Mouse (Mus musculus): Measurements from ENCODE around the gene Slc16a9. TPM values are rescaled to one million over a fixed set of nuclear protein-coding genes. Genes with fewer than 3 reads are reported as not detected.
"Not testable (repeated sequence)": the region's sequence is repeated elsewhere in the genome, so short reads cannot be mapped to it uniquely, and the experiment has no call there.

Gene Slc16a9
- polyA plus RNA-seq, 2 experiments = 2.6 to 3.3 TPM

DNA sequence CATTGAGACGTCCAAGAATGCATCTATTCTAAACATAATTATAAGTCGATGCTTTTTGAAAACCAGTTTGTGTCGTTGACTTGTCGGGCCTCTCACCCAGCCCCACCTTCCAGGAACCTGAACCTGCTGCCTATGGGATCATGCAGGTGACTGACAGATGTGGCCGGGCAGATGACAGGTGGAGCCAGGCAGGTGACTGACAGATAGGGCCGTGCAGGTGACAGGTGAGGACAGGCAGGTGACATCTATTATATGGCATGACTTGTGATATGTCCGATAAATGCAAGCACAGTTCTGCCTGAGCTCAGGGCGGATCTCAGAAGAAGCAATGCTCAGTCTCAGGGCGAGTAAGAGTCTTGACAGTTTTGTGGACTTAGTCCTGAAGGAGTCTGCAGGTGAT is 33.6 kb upstream of the Slc16a9 start:
- ATAC-seq (ENCODE audit: low FRiP score, low read depth) = no peak
- Histone ChIP-seq H3K4me2 (replicated peaks; ENCODE audit: low read depth, low read length, severe bottlenecking) (no peak overlapping the region), H3K4me3 (replicated peaks; ENCODE audit: low read length) (no peak overlapping the region), H3K9me3 (ENCODE audit: control insufficient read depth, low read length) (no peaks in the 10 kb centered on the region), H3K9ac (ENCODE audit: low read depth, low read length, severe bottlenecking) (no peak overlapping the region), H3K27me3 (ENCODE audit: control insufficient read depth, insufficient read depth, low read length) (no peaks in the 10 kb centered on the region), H3K4me1 (ENCODE audit: control insufficient read depth, insufficient read depth, low read length) (no peaks in the 10 kb centered on the region), H3K27ac (replicated peaks; ENCODE audit: low read depth, low read length) (no peak overlapping the region), H3K36me3 (ENCODE audit: control insufficient read depth, insufficient read depth, low read length) (no peaks in the 10 kb centered on the region)
- TF ChIP-seq POLR2A (IDR thresholded peaks at IDR 0.05; ENCODE audit: borderline replicate concordance, extremely low read depth, insufficient read depth, insufficient read length) = no peak
- no peak for DNase-seq (ENCODE audit: low spot score)
- 81% methylated on average over 9 of the region's 9 CpGs for WGBS

DNA sequence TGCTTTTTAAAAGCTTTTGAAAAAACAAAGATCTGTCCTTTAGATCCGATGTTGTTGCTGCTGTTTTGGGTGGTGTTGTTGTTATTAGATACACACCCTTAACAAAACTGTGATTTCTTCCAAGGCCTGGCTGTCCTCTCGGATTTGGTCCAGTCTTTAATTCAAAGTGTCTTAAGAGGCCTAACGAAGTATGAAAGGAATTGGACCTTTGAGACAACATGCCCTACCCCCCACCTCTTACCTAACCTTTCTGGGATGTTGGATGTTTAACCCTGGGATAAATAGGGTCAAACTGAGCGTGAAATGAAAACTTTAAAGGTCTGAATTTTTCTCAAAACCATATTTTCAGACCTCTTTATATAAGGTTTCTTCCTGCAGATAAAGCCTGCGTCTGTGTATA is 23.9 kb upstream of the Slc16a9 start:
- 74% methylated on average over 5 of the region's 5 CpGs for WGBS

DNA sequence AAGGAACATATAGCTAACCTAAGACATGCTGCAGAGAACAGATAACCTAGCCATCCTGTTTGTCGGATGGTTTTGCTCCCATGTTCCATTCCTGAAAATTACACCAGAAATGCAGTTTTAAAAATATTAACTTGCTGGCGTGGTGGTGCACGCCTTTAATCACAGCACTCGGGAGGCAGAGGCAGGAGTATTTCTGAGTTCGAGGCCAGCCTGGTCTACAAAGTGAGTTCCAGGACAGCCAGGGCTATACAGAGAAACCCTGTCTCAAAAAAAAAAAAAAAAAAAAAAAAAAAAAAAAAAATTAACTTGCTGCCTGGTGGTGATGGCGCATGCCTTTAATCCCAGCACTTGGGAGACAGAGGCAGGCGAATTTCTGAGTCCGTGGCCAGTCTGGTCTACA is 22.7 kb upstream of the Slc16a9 start:
- not testable (repeated sequence) for ATAC-seq (ENCODE audit: low FRiP score, low read depth); H3K9me3 ChIP-seq (ENCODE audit: control insufficient read depth, low read length); H3K4me1 ChIP-seq (ENCODE audit: control insufficient read depth, insufficient read depth, low read length); H3K27ac ChIP-seq (replicated peaks; ENCODE audit: low read depth, low read length); H3K4me2 ChIP-seq (replicated peaks; ENCODE audit: low read depth, low read length, severe bottlenecking); DNase-seq (ENCODE audit: low spot score); H3K36me3 ChIP-seq (ENCODE audit: control insufficient read depth, insufficient read depth, low read length); H3K9ac ChIP-seq (ENCODE audit: low read depth, low read length, severe bottlenecking); H3K4me3 ChIP-seq (replicated peaks; ENCODE audit: low read length); H3K27me3 ChIP-seq (ENCODE audit: control insufficient read depth, insufficient read depth, low read length)
- WGBS = 93% methylated on average over 8 of the region's 8 CpGs

More for the DNA sequence above, 23.9 kb upstream of the Slc16a9 start:
- Histone ChIP-seq H3K36me3 (ENCODE audit: control insufficient read depth, insufficient read depth, low read length) (no peaks in the 10 kb centered on the region), H3K9ac (ENCODE audit: low read depth, low read length, severe bottlenecking) (no peak overlapping the region), H3K4me3 (replicated peaks; ENCODE audit: low read length) (no peak overlapping the region), H3K4me2 (replicated peaks; ENCODE audit: low read depth, low read length, severe bottlenecking) (no peak overlapping the region), H3K27me3 (ENCODE audit: control insufficient read depth, insufficient read depth, low read length) (no peaks in the 10 kb centered on the region), H3K9me3 (ENCODE audit: control insufficient read depth, low read length) (no peaks in the 10 kb centered on the region), H3K4me1 (ENCODE audit: control insufficient read depth, insufficient read depth, low read length) (no peaks in the 10 kb centered on the region), H3K27ac (replicated peaks; ENCODE audit: low read depth, low read length) (no peak overlapping the region)
- ATAC-seq (ENCODE audit: low FRiP score, low read depth) (no peak), DNase-seq (ENCODE audit: low spot score) (no peak)
- no peak for TF ChIP-seq POLR2A (IDR thresholded peaks at IDR 0.05; ENCODE audit: borderline replicate concordance, extremely low read depth, insufficient read depth, insufficient read length)

DNA sequence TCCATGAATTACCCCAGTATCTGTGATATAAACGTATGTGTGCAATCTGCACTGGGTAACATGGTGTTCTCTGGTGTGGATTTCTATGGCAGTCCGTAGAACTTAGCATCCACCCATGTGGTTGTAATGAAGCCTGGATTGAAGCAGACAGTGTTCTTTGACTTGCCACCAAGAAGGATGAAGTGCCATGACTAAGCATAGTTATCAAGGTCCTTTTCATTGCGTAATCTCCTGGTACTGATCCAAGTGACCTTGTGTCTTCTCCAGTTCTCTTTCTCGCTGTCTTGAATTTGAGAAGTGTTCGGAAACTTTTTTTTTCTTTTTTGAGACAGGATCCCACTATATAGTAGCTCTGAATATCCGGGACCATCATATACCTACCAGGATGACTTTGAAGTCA is 20.3 kb upstream of the Slc16a9 start:
- ATAC-seq (ENCODE audit: low FRiP score, low read depth) (no peak), DNase-seq (ENCODE audit: low spot score) (no peak)
- Histone ChIP-seq H3K27me3 (ENCODE audit: control insufficient read depth, insufficient read depth, low read length) (no peaks in the 10 kb centered on the region), H3K4me1 (ENCODE audit: control insufficient read depth, insufficient read depth, low read length) (no peaks in the 10 kb centered on the region), H3K36me3 (ENCODE audit: control insufficient read depth, insufficient read depth, low read length) (no peaks in the 10 kb centered on the region), H3K4me2 (replicated peaks; ENCODE audit: low read depth, low read length, severe bottlenecking) (no peak overlapping the region), H3K9ac (ENCODE audit: low read depth, low read length, severe bottlenecking) (no peak overlapping the region), H3K9me3 (ENCODE audit: control insufficient read depth, low read length) (no peaks in the 10 kb centered on the region), H3K4me3 (replicated peaks; ENCODE audit: low read length) (no peak overlapping the region), H3K27ac (replicated peaks; ENCODE audit: low read depth, low read length) (no peak overlapping the region)
- no peak for TF ChIP-seq POLR2A (IDR thresholded peaks at IDR 0.05; ENCODE audit: borderline replicate concordance, extremely low read depth, insufficient read depth, insufficient read length)
- WGBS = 89% methylated on average over 6 of the region's 6 CpGs

DNA sequence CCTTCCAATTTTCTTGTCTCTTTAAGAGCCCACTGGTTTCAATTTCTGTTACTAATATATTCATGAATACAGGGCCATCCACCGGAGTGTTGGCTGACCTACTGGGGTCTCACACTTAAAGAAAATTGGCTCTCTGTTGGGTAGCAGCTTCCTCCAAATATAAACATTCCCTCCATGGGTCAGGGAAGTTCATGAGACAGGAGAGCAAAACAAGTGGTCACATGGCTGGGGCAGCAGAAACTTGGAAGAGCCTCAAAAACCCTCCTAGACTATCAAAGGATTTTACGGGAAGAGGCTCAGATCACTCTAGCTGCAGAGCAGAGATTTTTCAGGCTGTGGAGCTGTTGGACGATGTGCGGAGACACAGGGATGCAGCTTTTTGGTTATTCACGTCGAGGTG is 19.1 kb upstream of the Slc16a9 start:
- no peak for DNase-seq (ENCODE audit: low spot score)
- no peaks in the 10 kb centered on the region for H3K4me1 ChIP-seq (ENCODE audit: control insufficient read depth, insufficient read depth, low read length)
- no peak overlapping the region for H3K27ac ChIP-seq (replicated peaks; ENCODE audit: low read depth, low read length)
- H3K27me3 ChIP-seq (ENCODE audit: control insufficient read depth, insufficient read depth, low read length) = no peaks in the 10 kb centered on the region
- H3K4me2 ChIP-seq (replicated peaks; ENCODE audit: low read depth, low read length, severe bottlenecking) = no peak overlapping the region
- H3K9ac ChIP-seq (ENCODE audit: low read depth, low read length, severe bottlenecking) = no peak overlapping the region
- H3K4me3 ChIP-seq (replicated peaks; ENCODE audit: low read length) = no peak overlapping the region
- no peak for TF ChIP-seq POLR2A (IDR thresholded peaks at IDR 0.05; ENCODE audit: borderline replicate concordance, extremely low read depth, insufficient read depth, insufficient read length)
- ATAC-seq (ENCODE audit: low FRiP score, low read depth) = no peak
- WGBS = 64% methylated on average over 6 of the region's 6 CpGs
- no peaks in the 10 kb centered on the region for H3K36me3 ChIP-seq (ENCODE audit: control insufficient read depth, insufficient read depth, low read length)
- H3K9me3 ChIP-seq (ENCODE audit: control insufficient read depth, low read length) = no peaks in the 10 kb centered on the region

DNA sequence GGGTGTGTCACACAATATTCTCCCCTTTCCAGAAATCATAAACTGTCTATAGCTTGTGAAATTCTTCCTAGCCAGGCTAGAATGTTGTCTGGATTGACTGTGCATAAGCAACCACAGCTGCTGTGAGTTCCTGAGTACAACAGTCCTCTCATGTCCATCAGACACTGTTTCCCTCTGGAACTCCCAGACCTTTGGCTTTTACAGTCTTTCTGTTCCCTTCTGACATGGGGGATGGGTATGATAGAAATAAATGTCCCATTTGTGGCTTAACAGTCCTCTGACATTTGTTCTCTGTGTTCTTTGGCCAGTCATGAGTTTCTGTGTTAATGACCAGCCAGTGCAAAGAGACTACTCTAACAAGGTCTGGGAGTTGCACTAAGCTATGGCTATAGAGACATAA is 18.3 kb upstream of the Slc16a9 start:
- TF ChIP-seq POLR2A (IDR thresholded peaks at IDR 0.05; ENCODE audit: borderline replicate concordance, extremely low read depth, insufficient read depth, insufficient read length) = no peak
- Histone ChIP-seq H3K27ac (replicated peaks; ENCODE audit: low read depth, low read length) (no peak overlapping the region), H3K9me3 (ENCODE audit: control insufficient read depth, low read length) (no peaks in the 10 kb centered on the region), H3K27me3 (ENCODE audit: control insufficient read depth, insufficient read depth, low read length) (no peaks in the 10 kb centered on the region), H3K9ac (ENCODE audit: low read depth, low read length, severe bottlenecking) (no peak overlapping the region), H3K36me3 (ENCODE audit: control insufficient read depth, insufficient read depth, low read length) (no peaks in the 10 kb centered on the region), H3K4me2 (replicated peaks; ENCODE audit: low read depth, low read length, severe bottlenecking) (no peak overlapping the region), H3K4me3 (replicated peaks; ENCODE audit: low read length) (no peak overlapping the region), H3K4me1 (ENCODE audit: control insufficient read depth, insufficient read depth, low read length) (no peaks in the 10 kb centered on the region)
- ATAC-seq (ENCODE audit: low FRiP score, low read depth) (no peak), DNase-seq (ENCODE audit: low spot score) (no peak)
